Mouse (Mus musculus): ENCODE results near the gene Zfp146. TPM values are rescaled to one million over a fixed set of nuclear protein-coding genes. Genes with fewer than 3 reads are reported as not detected.
"Not testable (repeated sequence)": the region's sequence is repeated elsewhere in the genome, so short reads cannot be mapped to it uniquely, and the experiment has no call there.

Gene Zfp146
- total RNA-seq, 2 experiments from 2014 or later = 62.2 to 88.0 TPM

- no peak for ATAC-seq (replicated peaks; ENCODE audit: poor library complexity)
These were observed 23.5 kb upstream of the Zfp146 start for GRCm38 (mm10) chr7:30193013-30193412.

GRCm38 (mm10) chr7:30192088-30192487 lies 22.5 kb upstream of the Zfp146 start:
- no peak for ATAC-seq (replicated peaks; ENCODE audit: poor library complexity)

GRCm38 (mm10) chr7:30189116-30189491 lies 19.6 kb upstream of the Zfp146 start:
- ATAC-seq (replicated peaks; ENCODE audit: poor library complexity) = no peak

GRCm38 (mm10) chr7:30188344-30189115 lies 19.0 kb upstream of the Zfp146 start:
- ATAC-seq (replicated peaks; ENCODE audit: poor library complexity) = no peak

- no peak for ATAC-seq (replicated peaks; ENCODE audit: poor library complexity)
These were observed 15.2 kb upstream of the Zfp146 start for GRCm38 (mm10) chr7:30184641-30185348.

- peak; percentile 95 for ATAC-seq (replicated peaks; ENCODE audit: poor library complexity)
These were observed 14.3 kb upstream of the Zfp146 start, which contains the start of gene Cox7a1 for GRCm38 (mm10) chr7:30183879-30184289. Gene Cox7a1, plus strand, starts transcription at chr7:30184144.

GRCm38 (mm10) chr7:30183189-30183588 lies 13.6 kb upstream of the Zfp146 start:
- not testable (repeated sequence) for ATAC-seq (replicated peaks; ENCODE audit: poor library complexity)

- ATAC-seq (replicated peaks; ENCODE audit: poor library complexity) = not testable (repeated sequence)
These were observed 12.4 kb upstream of the Zfp146 start for GRCm38 (mm10) chr7:30181929-30182328.

GRCm38 (mm10) chr7:30181308-30181707 lies 11.8 kb upstream of the Zfp146 start:
- peak; percentile 79 for ATAC-seq (replicated peaks; ENCODE audit: poor library complexity)

- no peak for ATAC-seq (replicated peaks; ENCODE audit: poor library complexity)
These were observed 8.7 kb upstream of the Zfp146 start for GRCm38 (mm10) chr7:30178256-30178655.

- 0 out of 2 replicates have a peak, but pooled peaks have one; percentile 31 for ATAC-seq (replicated peaks; ENCODE audit: poor library complexity)
These were observed 6.9 kb upstream of the Zfp146 start for GRCm38 (mm10) chr7:30176474-30176873.

- ATAC-seq (replicated peaks; ENCODE audit: poor library complexity) = no peak; the same call in 1 of the 2 replicates
These were observed 867 bp upstream of the Zfp146 start for GRCm38 (mm10) chr7:30170283-30170951.

- peak; percentile 30 for ATAC-seq (replicated peaks; ENCODE audit: poor library complexity)
These were observed 502 bp downstream of the Zfp146 start for GRCm38 (mm10) chr7:30168914-30169582.

GRCm38 (mm10) chr7:30164745-30165144 lies 4.8 kb downstream of the Zfp146 start:
- ATAC-seq (replicated peaks; ENCODE audit: poor library complexity) = no peak

GRCm38 (mm10) chr7:30163113-30163512 lies 6.4 kb downstream of the Zfp146 start:
- ATAC-seq (replicated peaks; ENCODE audit: poor library complexity) = no peak

GRCm38 (mm10) chr7:30155507-30155906 lies 14.0 kb downstream of the Zfp146 start:
- no peak for ATAC-seq (replicated peaks; ENCODE audit: poor library complexity)

GRCm38 (mm10) chr7:30154040-30154439 lies 15.5 kb downstream of the Zfp146 start:
- no peak for ATAC-seq (replicated peaks; ENCODE audit: poor library complexity)

GRCm38 (mm10) chr7:30147011-30147410 lies 22.5 kb downstream of the Zfp146 start:
- no peak for ATAC-seq (replicated peaks; ENCODE audit: poor library complexity)

- ATAC-seq (replicated peaks; ENCODE audit: poor library complexity) = peak; percentile 79
These were observed 25.9 kb downstream of the Zfp146 start for GRCm38 (mm10) chr7:30143555-30144209.

GRCm38 (mm10) chr7:30143170-30143554 lies 26.4 kb downstream of the Zfp146 start:
- no peak; the same call in 1 of the 2 replicates for ATAC-seq (replicated peaks; ENCODE audit: poor library complexity)
